Mouse (Mus musculus) cerebellum, postnatal 14 days (tissue): ENCODE data around the gene Adgrv1.

Experiments
- DNase-seq, 2 experiments: peaks; one replicate each; pipeline ENCODE4 v3.0.0; 2021; ENCODE audit warnings: mixed read lengths in 2 of 2

Gene Adgrv1

GRCm38 (mm10) chr13:81236758-81237395, 396.1 kb downstream of the Adgrv1 start:
- DNase-seq: no peak

- no peak for DNase-seq
Measured at GRCm38 (mm10) chr13:81234031-81234430, 398.9 kb downstream of the Adgrv1 start.

- no peak for DNase-seq
Measured at GRCm38 (mm10) chr13:81232839-81233238, 400.1 kb downstream of the Adgrv1 start.

GRCm38 (mm10) chr13:81230161-81230560, 402.8 kb downstream of the Adgrv1 start:
- no peak for DNase-seq

GRCm38 (mm10) chr13:81223768-81224167, 409.2 kb downstream of the Adgrv1 start:
- no peak for DNase-seq

GRCm38 (mm10) chr13:81222377-81222776, 410.6 kb downstream of the Adgrv1 start:
- DNase-seq: no peak

- DNase-seq: no peak
Measured at GRCm38 (mm10) chr13:81211436-81211835, 421.5 kb downstream of the Adgrv1 start.

GRCm38 (mm10) chr13:81210516-81210915, 422.4 kb downstream of the Adgrv1 start:
- no peak for DNase-seq

GRCm38 (mm10) chr13:81209815-81210214, 423.1 kb downstream of the Adgrv1 start:
- DNase-seq: no peak

GRCm38 (mm10) chr13:81208106-81208613, 424.8 kb downstream of the Adgrv1 start:
- DNase-seq: no peak

GRCm38 (mm10) chr13:81181966-81182908, 450.7 kb downstream of the Adgrv1 start:
- DNase-seq: no peak

- DNase-seq: peak; percentile 8 to 30
Measured at GRCm38 (mm10) chr13:81181459-81181858, 451.5 kb downstream of the Adgrv1 start.

- DNase-seq: no peak
Measured at GRCm38 (mm10) chr13:81176820-81177219, 456.1 kb downstream of the Adgrv1 start.

GRCm38 (mm10) chr13:81176071-81176470, 456.9 kb downstream of the Adgrv1 start:
- DNase-seq: no peak

GRCm38 (mm10) chr13:81171115-81171514, 461.8 kb downstream of the Adgrv1 start:
- no peak for DNase-seq

GRCm38 (mm10) chr13:81167450-81167849, 465.5 kb downstream of the Adgrv1 start:
- DNase-seq: no peak

GRCm38 (mm10) chr13:81159808-81160207, 473.1 kb downstream of the Adgrv1 start:
- no peak for DNase-seq

GRCm38 (mm10) chr13:81155322-81155721, 477.6 kb downstream of the Adgrv1 start:
- peak; percentile 73 to 79 for DNase-seq

- no peak for DNase-seq
Measured at GRCm38 (mm10) chr13:81144434-81144833, 488.5 kb downstream of the Adgrv1 start.

GRCm38 (mm10) chr13:81142268-81142884, 490.6 kb downstream of the Adgrv1 start:
- DNase-seq: no peak

- DNase-seq: no peak
Measured at GRCm38 (mm10) chr13:81136652-81137422, 496.1 kb downstream of the Adgrv1 start.

- DNase-seq: no peak
Measured at GRCm38 (mm10) chr13:81135953-81136352, 497.0 kb downstream of the Adgrv1 start.
